Mouse (Mus musculus) ovary, postnatal 14 days (tissue): ENCODE measurements around the gene Fam83c.

ENCODE experiments used
- DNase-seq: peaks from one replicate; pipeline ENCODE4 v3.0.0; 2022; ENCODE audit warnings: low spot score

Fam83c gene

DNA sequence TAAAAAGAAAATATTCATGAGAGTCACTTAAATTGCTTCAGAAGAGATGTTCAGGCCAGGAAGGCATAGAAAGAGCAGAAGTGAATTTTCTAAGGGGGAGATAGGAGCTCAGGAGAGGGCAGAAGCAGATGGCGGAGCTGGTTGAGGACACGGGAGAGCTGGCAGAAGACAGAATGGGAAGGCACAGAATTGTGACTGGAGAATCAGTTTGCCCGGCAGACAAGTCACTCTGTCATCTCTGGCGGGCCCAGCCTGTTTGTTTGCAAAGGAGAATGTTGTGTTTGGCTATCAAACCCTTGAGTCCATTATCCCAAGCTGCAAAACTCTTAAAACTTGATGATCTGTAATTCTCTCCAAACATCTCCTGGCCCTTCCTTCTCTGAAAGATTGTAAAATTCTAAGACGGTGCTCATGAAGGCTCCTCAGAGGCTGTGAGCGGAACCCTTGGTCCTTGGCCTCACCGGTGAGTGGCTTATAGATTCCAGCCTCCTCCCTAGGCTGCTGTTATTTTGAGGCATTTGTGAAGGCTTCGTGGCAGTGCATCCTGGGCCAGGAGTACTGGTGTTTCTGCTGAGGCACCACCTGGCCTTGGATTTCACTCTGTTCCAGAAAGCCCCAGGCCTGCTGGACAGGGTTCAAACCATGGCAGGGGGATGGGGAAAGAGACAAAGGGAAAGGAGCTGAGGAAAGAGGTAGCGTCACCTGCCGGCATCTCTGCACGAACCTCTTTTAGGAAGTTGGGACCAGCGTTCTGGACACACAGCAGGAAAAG lies 39.8 kb downstream of the Fam83c start:
- DNase-seq: no peak

DNA sequence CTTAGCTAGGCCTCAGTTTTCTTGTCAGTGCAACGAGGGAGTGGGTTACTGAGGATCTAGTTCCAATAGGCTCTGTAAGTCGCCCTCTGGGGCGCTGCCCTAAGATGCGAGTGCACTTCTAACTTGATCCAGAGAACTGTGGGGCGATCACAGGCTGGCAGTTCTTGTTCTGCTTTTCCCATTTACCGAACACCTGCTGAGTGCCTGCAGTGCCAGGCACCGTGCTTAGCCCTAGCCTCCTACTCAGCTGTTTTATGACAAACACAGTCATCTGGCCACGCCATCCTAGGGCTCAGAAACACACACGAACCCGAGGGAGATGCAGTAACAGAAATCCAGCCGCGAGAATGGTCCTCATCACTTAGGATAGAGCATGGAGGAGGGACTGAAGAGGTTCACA lies 41.8 kb downstream of the Fam83c start:
- DNase-seq: no peak

DNA sequence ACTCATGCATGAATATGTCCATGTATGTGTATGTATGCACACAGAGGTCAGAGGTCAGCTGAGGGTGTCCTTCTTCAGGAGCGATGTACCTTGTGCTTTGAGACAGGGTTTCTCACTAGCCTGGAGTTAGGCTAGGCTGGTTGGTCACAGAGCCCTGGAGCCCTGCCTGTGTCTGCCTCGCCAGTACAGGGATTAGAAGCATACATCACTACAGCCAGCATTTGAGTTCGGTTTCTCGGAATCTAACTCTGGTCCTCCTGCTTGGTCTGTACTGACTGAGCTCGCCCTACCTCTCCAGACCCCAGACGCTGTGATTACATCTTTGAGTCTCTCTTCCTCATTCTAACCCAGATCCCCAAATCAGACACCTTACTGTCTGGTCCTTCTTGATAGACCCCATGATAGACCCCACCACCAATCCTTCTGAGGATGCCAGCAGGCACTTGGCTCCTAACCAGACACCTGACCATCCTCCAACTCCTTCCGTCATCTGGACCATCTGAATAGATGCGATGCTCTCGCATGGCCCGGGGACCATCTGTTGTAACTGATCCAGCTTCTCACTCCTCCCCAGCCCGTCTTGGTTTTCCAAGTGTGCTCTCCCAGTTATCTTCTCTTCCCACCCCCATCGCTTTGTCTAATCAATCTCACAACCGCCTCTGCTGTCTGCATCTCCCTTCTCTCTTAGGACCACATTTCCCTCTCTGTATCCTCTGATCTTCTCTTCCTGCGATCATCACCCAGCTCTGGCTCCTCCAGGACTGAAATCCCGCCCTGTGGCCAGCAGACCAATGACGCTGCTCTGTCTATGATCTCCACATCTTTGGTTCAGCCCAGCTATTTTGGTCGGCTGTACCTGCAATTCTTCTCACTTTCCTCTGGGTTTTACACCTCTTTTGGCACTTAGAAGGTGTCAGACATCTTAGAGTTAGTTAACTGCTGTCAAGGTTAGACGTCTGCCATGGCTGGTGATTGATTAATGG lies 46.4 kb downstream of the Fam83c start:
- DNase-seq: no peak

DNA sequence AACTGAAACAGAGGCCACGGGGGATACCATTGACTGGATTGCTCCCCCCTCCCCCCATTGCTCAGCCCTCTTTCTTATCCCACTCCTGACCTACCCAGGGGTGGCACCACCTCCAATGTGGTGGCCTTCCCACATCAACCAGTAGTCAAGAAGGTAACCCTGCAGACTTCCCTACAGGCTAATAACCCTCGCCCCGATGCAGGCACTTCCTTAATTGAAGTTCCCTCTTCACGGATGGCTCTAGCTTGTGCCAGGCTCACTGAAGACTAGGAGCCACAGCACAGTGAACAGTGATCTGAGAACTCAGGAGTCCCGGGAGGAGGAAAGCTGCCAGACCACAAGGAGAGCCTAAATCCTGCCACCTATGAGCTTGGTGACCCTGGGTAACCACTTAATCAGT lies 47.7 kb downstream of the Fam83c start:
- no peak for DNase-seq

DNA sequence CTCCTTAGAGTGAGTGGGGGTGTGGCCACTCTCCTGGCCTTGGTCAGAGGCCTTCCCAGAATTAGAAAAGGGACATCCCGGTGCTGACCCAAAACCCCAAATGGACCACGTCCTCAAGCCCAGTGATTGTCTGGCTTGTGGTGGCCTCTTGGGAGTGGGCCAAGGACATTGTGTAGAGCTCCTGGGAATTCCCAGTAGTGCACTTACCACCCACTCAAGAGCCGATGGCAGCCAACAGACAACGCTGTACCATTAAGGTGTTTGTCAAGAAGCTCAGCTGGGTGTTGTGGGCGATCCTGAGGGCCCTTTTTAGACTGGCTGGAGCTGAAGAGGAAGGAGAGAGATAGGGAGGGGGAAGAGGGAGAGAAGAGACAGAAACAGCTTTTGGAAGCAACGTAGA lies 50.1 kb downstream of the Fam83c start:
- DNase-seq: no peak

DNA sequence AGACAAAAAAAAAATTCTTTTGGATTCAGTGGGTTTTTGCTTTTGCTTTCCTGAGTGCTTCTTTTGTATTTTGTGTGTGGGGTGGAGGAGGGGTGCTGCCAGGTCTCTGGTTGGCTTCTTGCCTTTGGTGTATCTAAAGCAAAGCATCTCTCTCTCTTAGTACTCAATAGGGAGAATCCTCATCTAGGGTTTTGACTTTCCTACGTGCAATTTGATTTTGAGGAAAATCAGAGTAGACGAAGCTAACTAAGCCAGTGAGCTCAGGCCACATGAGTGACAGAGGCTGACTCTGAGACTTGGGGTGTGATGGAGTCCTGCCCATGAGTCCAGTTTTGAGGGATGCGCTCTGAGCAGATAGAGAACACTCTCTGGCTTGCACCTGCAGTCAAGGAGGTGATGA lies 55.1 kb downstream of the Fam83c start:
- no peak for DNase-seq

DNA sequence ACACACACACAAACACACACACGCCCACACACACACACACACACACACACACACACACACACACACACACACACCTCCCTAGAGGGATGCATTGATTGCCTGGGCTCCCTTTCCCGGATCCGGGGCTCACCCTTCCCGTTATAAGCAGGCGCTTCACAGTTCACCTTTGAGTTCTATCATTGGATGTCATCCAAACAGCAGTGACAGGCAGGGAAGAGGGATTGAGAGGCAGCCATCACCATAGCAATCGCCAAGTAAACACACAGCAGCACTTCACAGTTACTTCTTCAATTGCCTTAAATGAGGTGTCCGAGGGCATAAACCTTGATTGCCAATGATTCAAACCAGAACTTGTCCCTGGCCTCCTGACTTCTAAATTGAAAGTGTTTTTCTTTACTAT lies 55.6 kb downstream of the Fam83c start:
- DNase-seq: no peak

DNA sequence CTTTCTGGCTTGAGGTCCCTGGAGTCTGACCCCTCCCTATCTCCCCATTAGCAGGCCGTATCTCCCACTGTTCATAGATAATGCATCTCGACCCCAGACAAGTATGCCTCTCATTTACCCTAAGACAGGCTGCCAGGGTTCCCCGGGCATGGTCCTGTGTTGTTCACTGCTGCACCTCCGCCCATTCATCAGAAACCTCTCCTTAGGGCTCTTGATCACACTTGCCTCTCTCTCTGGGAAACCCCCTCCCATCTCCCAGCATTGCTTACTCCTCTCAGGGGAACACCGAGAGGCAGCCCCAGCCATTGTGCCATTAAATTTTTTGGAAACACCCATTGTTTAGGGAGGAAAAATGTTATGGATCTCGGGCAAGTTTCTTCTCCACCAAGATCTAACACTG lies 56.6 kb downstream of the Fam83c start:
- DNase-seq: no peak

DNA sequence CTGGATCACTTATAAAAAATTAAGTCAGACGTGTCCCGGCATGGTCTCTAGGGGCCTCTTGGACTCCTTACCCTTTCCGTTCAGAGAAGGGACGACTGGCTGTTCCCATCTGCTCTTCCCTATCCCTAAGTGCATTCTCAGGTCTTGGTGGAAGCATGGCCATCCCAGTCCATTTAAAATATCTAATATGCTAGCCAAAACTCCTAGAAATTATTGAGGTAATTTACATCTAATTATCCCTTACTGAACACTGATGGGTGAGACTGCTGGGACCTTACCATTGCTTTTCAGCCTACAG lies 57.0 kb downstream of the Fam83c start:
- no peak for DNase-seq
